Comparison of ENCODE assay signal across 8 mouse cellular contexts in genomic region chr2:102658163-102658660, GRCm38 (mm10). TPM values are rescaled to one million over a fixed set of nuclear protein-coding genes. Genes with fewer than 3 reads are reported as not detected.
DNase-seq lines count a peak whose midpoint lies in the region; ATAC-seq and TF ChIP-seq lines count a peak whose summit lies in the region.

Gene Slc1a2, plus strand, starts transcription at chr2:102658659.

- TF ChIP-seq CTCF in left cerebral cortex, adult 2 months (IDR thresholded peaks at IDR 0.05) = no peak

- peak within 1 kb of the TSS; percentile 93 for H3K4me2 ChIP-seq in heart, embryonic 14.5 days (ENCODE audit: low read length)
- H3K4me2 ChIP-seq in midbrain, embryonic 13.5 days (replicated peaks) = peak within 1 kb of the TSS; percentile 84

- 3% methylated on average over 20 of the region's 20 CpGs for WGBS in heart, embryonic 14.5 days
- 1% methylated on average over 20 of the region's 20 CpGs for WGBS in midbrain, embryonic 13.5 days

- no peak for DNase-seq in heart, postnatal 25 days (ENCODE audit: low spot score)
- DNase-seq in cerebellum, adult 18-20 months = peak; percentile 40 to 55
- DNase-seq in left cerebral cortex, adult 2 months (ENCODE audit: extremely low spot score in 1 of 2, low spot score in 2 of 2) = peak; percentile 57 to 66

- H3K9me3 ChIP-seq in heart, embryonic 14.5 days (ENCODE audit: control insufficient read depth, low read length) = no peaks in the 10 kb centered on the region
- no peaks in the 10 kb centered on the region for H3K9me3 ChIP-seq in midbrain, embryonic 13.5 days

- no peak for ATAC-seq in heart, embryonic 14.5 days (ENCODE audit: insufficient number of reproducible peaks, insufficient read depth, low FRiP score, low read depth)
- ATAC-seq in frontal cortex, adult (ENCODE audit: low TSS enrichment) = peak; percentile 48
- peak; percentile 69 for ATAC-seq in midbrain, embryonic 13.5 days
- ATAC-seq in inflammation-experienced regulatory T-cells, adult 6 months = no peak
- no peak for ATAC-seq in megakaryocyte progenitor cell, adult 5-6 weeks (replicated peaks; ENCODE audit: poor library complexity)

- H3K27ac ChIP-seq in heart, embryonic 14.5 days (replicated peaks in 1 of 2; ENCODE audit: control insufficient read depth in 1 of 2, insufficient read depth in 1 of 2, low read depth in 2 of 2, low read length in 2 of 2) = no peak within 1 kb of the TSS
- peak within 1 kb of the TSS; percentile 97 for H3K27ac ChIP-seq in left cerebral cortex, adult 2 months
- peak within 1 kb of the TSS; percentile 95 for H3K27ac ChIP-seq in midbrain, embryonic 13.5 days

- intact Hi-C loops in heart, postnatal 25 days (cut with DNase I) = no loop called here
- intact Hi-C loops in left cerebral cortex, adult 2 months (cut with DNase I) = loop anchor here (1.0 to 5.0 kb wide), 2 partner anchors 24 to 36 kb away; no protein-coding TSS in a partner anchor

- H3K4me3 ChIP-seq in heart, embryonic 14.5 days (ENCODE audit: control insufficient read depth in 1 of 2, insufficient read depth in 1 of 2, low read depth in 1 of 2, low read length in 2 of 2) = peak within 1 kb of the TSS; percentile 63 to 64
- peak within 1 kb of the TSS; percentile 73 for H3K4me3 ChIP-seq in left cerebral cortex, adult 2 months
- H3K4me3 ChIP-seq in midbrain, embryonic 13.5 days (replicated peaks) = peak within 1 kb of the TSS; percentile 75

- H3K9ac ChIP-seq in heart, embryonic 14.5 days (ENCODE audit: low read length) = peak within 1 kb of the TSS; percentile 69
- H3K9ac ChIP-seq in midbrain, embryonic 13.5 days (replicated peaks) = peak within 1 kb of the TSS; percentile 92

- H3K27me3 ChIP-seq in heart, embryonic 14.5 days (ENCODE audit: control insufficient read depth, insufficient read depth, low read length) = peaks cover 41% of the 10 kb centered on the region
- no peaks in the 10 kb centered on the region for H3K27me3 ChIP-seq in midbrain, embryonic 13.5 days

- H3K36me3 ChIP-seq in heart, embryonic 14.5 days (ENCODE audit: control insufficient read depth, insufficient read depth, low read length) = no peaks in the 10 kb centered on the region
- no peaks in the 10 kb centered on the region for H3K36me3 ChIP-seq in midbrain, embryonic 13.5 days

- peaks cover 6 to 7% of the 10 kb centered on the region in 2 experiments; a peak in 2 of 4 replicates for H3K4me1 ChIP-seq in heart, embryonic 14.5 days (ENCODE audit: control insufficient read depth in 2 of 2, insufficient read depth in 2 of 2, low read length in 2 of 2)
- H3K4me1 ChIP-seq in midbrain, embryonic 13.5 days (replicated peaks) = peaks cover 55% of the 10 kb centered on the region

RNA-seq across cellular contexts. Expression of gene Slc1a2, which starts in this region (rescaled TPM):
- 0.28 and 0.32 TPM in 2 replicates for polyA plus RNA-seq in heart, embryonic 14.5 days (2014; fragmentation: Nextera tagmentation; extraction: Ambion mirVana)
- under 1 TPM; 0.05 to 0.06 TPM for total RNA-seq in heart, postnatal 25 days (2021)
- 1,000 to 10,000 TPM; 1,660 to 1,742 TPM for total RNA-seq in left cerebral cortex, adult 2 months (2021)
- polyA plus RNA-seq in midbrain, embryonic 13.5 days (2015; fragmentation: Nextera tagmentation; extraction: Ambion mirVana) = 20.5 and 26.1 TPM in 2 replicates
- under 1 TPM in 1 of 3 experiments, not detected in 2; 0.04 TPM for polyA plus RNA-seq in inflammation-experienced regulatory T-cells, adult 6 months (2017; shearing (Covaris generic))
- not detected in 2 replicates for total RNA-seq in megakaryocyte progenitor cell, adult 5-6 weeks (2015)
- total RNA-seq in megakaryocyte progenitor cell, adult 5-6 weeks (2017) = not detected in 2 replicates

Comparison
In these comparisons a context has a peak if more than half of its experiments do, and no peak if none do; other contexts are left out.
1. RNA of gene Slc1a2 (total RNA-seq): 1,660 to 1,742 TPM in left cerebral cortex, adult 2 months; 0.05 to 0.06 TPM in heart, postnatal 25 days and not detected in megakaryocyte progenitor cell, adult 5-6 weeks; every median in the first group is over 1,000 times any median in the second.
2. RNA of gene Slc1a2 (polyA plus RNA-seq): 20.5 to 26.1 TPM in midbrain, embryonic 13.5 days; 0.28 to 0.32 TPM in heart, embryonic 14.5 days and 0.04 TPM in inflammation-experienced regulatory T-cells, adult 6 months; every median in the first group is over 10 times any median in the second.
3. ATAC-seq: peak in frontal cortex, adult (single experiment) and midbrain, embryonic 13.5 days (single experiment); none in heart, embryonic 14.5 days (single experiment), inflammation-experienced regulatory T-cells, adult 6 months (single experiment) and megakaryocyte progenitor cell, adult 5-6 weeks (single experiment).
4. H3K27ac ChIP-seq: peak in left cerebral cortex, adult 2 months (single experiment) and midbrain, embryonic 13.5 days (single experiment); none in heart, embryonic 14.5 days (0 of 2).
5. Peak in every context shown above with its lines, with median percentiles within 50 percentile points of each other: H3K4me3 ChIP-seq.